In the genomic region with DNA sequence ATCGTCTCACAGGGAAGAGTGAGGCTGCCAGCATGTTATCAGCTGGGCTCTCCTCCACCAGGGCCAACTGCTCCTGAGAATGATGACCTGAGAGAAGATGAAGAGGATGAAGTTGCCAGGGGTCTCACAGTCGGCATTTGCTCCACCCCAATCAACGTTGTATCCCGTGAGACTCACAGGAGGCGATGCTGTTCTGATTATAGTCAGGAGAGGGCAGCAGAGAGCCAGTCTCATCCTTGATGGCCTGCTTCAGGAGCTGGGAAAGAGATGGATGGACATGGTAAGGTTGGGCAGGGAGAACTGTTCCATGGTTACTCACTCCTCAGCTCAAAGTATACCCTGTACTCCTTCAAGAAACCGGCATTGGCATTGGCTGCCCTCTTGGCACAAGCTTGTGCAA, we compare ENCODE assay signal across 8 mouse cellular contexts. TPM values are rescaled to one million over a fixed set of nuclear protein-coding genes. Genes with fewer than 3 reads are reported as not detected.
A peak's percentile ranks its signal among the peaks of the same experiment; 100 is the strongest.
DNase-seq lines count a peak whose midpoint lies in the region; ATAC-seq lines count a peak whose summit lies in the region.

No protein-coding gene starts in this region.

- DNase-seq in gastrocnemius, adult 18-20 months (ENCODE audit: low spot score): peak; percentile 72
- DNase-seq in gastrocnemius, adult 8-10 months (ENCODE audit: low spot score in 2 of 2): no peak
- peak; percentile 58 for DNase-seq in CD4-positive helper T cell, adult 2 months (ENCODE audit: low read depth, low spot score)
- peak; percentile 70 for DNase-seq in forelimb bud, embryonic 11.5 days (ENCODE audit: low read depth, low spot score)
- DNase-seq in layer of hippocampus, adult 11-12 months (ENCODE audit: low spot score): peak; percentile 76
- peak; percentile 85 for DNase-seq in lung, postnatal 36 days
- peak; percentile 64 to 75 for DNase-seq in spleen, postnatal 10 days (ENCODE audit: low spot score in 2 of 2)

- peak; percentile 23; the same call in 1 of the 2 replicates for ATAC-seq in cerebellum, adult (ENCODE audit: insufficient number of reproducible peaks, low FRiP score, low TSS enrichment)

RNA-seq across cellular contexts. Expression of a gene that starts 5.0 kb away (rescaled TPM):
- total RNA-seq in gastrocnemius, adult 18-20 months (2021): under 1 TPM; 0.11 to 0.57 TPM
- total RNA-seq in gastrocnemius, adult 8-10 months (2022): under 1 TPM; 0.11 to 0.19 (median 0.17) TPM

RNA-seq across cellular contexts. Expression of a gene that starts 22.4 kb away (rescaled TPM):
- under 1 TPM; 0.07 to 0.14 TPM for total RNA-seq in gastrocnemius, adult 18-20 months (2021)
- total RNA-seq in gastrocnemius, adult 8-10 months (2022): under 1 TPM; 0.12 to 0.22 (median 0.15) TPM

RNA-seq across cellular contexts. Expression of a gene that starts 36.5 kb away (rescaled TPM):
- 10 to 100 TPM; 17.4 to 22.5 TPM for total RNA-seq in gastrocnemius, adult 18-20 months (2021)
- total RNA-seq in gastrocnemius, adult 8-10 months (2022): 10 to 100 TPM; 16.6 to 19.3 (median 18.0) TPM

RNA-seq across cellular contexts. Expression of a gene that starts 57.4 kb away (rescaled TPM):
- under 1 TPM; 0.46 to 0.55 TPM for total RNA-seq in gastrocnemius, adult 18-20 months (2021)
- total RNA-seq in gastrocnemius, adult 8-10 months (2022): under 1 TPM; 0.15 to 0.36 (median 0.27) TPM

Comparison
In these comparisons a context has a peak if more than half of its experiments do, and no peak if none do; other contexts are left out.
1. DNase-seq: peak in gastrocnemius, adult 18-20 months (single experiment), CD4-positive helper T cell, adult 2 months (single experiment), forelimb bud, embryonic 11.5 days (single experiment), layer of hippocampus, adult 11-12 months (single experiment), lung, postnatal 36 days (single experiment) and spleen, postnatal 10 days (2 of 2); none in gastrocnemius, adult 8-10 months (0 of 2).